Mouse (Mus musculus) embryo, embryonic 11.5 days (tissue): ENCODE measurements around the gene Rcn3.
"Not testable (repeated sequence)": the region's sequence is repeated elsewhere in the genome, so short reads cannot be mapped to it uniquely, and the experiment has no call there.

Experiments
- DNase-seq: peaks from one replicate; pipeline ENCODE4 v3.0.0-alpha.2; 2012; ENCODE audit warnings: low read depth, low spot score

The Rcn3 gene

DNA sequence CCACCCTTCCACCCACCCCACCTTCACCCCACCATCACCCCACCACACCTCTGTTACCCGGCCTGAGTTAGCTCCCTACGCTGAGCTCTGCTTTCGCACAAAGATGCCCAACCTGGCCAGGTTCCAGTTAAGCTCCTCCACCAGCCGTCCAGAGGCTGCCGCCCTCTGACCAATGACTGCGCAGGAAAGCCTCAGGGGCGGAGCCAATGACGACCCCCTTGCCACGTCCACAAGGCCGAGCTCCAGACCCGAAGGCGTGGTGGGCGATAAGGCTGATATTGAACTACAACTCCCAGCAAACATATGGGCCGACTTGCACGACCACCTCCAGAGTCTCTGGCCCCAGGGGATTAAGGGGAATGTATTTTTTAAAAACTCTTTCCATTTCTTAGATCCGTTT lies at the start of gene Rcn3:
Rcn3 (minus strand) TSS at position 174 of the 400 bp plus-strand sequence.
- peak; percentile 90 for DNase-seq

DNA sequence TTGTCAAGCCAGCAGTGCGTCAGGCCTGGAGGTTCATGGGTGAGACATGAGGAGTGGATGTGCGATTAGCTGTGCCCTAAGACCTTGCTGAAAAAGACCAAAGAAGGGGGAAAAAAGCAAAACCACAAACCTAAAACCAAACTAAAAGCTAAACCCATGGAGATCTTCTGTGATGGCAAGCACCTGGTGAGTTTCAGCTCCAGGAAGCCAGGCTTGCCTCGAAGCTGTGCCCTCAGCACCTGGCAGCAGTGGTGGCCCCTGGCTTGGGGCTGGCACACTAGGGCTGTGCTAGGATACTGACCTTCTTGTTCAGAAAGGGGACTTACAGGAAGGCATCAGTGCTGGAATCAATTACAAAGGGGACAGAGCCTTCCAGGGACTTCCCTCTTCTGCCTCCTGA lies 49.3 kb upstream of the Rcn3 start:
- DNase-seq = no peak

DNA sequence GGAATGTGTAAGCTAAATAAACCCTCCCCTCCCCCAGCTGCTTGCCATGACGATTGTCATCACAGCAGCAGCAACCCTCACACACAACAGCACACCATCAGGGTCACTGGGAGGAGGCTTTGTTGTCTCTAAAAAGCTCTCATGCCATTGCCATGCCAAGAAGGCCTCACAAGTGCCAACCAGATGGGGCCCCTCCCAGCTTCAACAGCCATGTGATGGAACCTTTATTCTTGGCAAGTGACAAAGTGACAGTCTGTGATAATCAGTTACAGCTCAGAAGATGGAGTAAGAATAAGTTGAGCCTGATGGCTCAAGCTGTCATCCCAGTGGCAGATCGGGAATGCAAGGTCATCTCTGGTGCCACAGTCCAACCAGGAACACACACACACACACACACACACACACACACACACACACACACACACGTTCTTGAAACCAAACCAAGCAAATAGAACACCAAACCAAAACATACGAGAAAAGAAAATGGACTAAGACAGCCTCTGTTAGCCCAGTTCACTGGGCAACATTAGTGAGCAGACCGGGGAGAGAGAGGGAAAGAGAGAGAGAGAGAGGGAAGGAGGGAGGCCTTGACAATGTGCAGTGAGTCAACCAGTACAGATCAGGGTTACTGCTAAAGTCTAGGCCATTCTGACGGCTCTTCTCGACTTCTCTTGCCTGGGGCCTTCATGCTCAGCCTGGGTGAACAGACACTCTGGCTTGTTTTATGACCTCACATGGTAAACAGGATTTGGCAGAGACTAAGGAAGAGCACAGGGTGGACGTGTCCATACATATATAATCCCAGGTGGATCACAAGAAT lies 48.1 kb upstream of the Rcn3 start:
- DNase-seq = no peak

DNA sequence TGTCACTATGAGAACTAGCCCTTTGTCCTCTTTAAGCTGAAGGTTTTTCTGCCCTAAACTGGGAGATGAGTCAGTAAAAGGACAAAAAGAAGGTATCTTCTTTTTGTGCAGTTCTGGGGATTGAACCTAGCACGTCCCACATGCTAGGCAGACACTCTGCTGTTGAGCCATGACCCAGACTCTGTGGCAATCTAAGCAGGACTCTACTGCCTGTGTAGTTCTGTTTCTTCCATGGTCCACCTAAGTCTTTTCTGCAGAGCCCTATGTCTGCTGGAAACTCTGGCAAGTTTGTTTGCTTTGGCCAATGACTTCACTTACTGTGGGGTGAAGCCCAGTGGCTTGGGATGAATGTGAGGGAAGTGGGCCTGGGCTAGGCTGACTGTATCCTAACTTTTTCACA lies 46.4 kb upstream of the Rcn3 start:
- no peak for DNase-seq

DNA sequence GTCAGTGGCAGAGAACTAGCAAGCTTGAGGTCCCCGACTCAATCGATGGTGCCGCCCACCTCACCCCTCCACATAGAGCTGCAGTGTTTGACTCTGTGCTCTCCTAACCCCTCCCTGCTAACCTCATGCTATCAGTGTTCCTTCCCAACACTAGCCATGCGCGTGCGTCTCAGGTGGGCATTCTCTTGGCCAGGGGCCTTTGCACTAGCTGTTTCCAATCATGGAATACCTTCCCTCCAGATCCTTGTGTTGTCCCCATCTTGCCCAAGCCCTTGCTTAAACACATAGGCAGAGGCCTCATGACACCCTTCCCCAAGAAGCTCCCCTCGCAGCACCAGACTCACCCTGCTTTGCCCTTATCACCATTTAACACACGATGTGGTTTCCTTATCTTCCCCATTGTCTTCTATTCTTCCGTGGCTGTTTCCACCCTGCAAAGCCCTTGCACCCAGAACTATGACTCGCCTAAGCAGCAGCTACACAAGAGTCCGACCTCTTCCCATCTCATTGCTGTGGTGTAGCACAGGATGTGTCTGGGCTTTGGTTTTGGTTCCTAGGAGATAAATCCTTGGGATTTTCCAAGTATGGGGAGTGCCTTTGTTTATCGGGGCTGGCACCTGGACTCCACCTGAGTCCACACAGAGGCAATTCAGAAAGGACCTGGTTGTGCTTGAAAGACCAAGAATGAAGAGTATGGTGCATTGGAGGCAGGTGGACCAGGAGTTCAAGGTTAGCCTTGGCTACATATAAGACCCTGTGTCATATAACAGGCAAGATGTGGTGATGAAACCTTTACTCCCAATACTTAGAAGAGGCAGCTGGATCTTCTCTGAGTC lies 45.4 kb upstream of the Rcn3 start:
- DNase-seq = no peak

- peak; percentile 73 for DNase-seq
Observed at GRCm38 (mm10) chr7:45135993-45136567, 44.1 kb upstream of the Rcn3 start, which contains the start of the genes Gm45713 and Flt3l. Gene Gm45713 (minus strand): TSS chr7:45136231. Gene Flt3l (minus strand): TSS chr7:45136432.

GRCm38 (mm10) chr7:45135370-45135769 lies 43.3 kb upstream of the Rcn3 start:
- DNase-seq = no peak

DNA sequence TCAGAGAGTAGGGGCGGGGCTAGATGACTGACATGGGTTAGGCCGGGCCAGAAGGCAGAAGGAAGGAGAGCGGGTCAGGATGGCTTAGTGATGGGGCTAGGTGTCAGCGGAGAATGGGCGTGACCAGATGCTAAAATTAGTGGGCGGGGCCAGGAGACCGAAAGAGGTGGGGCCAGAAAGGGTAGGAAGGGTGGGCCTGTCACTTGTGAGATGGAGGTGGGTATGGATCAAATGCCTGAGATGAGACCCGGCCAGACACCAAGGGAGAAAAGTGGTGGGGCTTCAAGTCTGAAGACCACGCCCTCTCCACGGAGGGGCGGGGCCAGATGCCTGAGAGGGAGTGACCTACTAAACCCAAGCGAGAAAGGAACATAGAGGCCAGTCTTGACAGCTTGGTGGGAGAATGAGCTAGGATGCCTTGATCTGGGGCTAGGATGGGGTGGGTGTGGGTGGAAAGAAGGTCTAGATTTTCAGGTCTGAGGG lies 42.6 kb upstream of the Rcn3 start:
- DNase-seq = no peak

GRCm38 (mm10) chr7:45133446-45134159 lies 41.6 kb upstream of the Rcn3 start:
- no peak for DNase-seq

DNA sequence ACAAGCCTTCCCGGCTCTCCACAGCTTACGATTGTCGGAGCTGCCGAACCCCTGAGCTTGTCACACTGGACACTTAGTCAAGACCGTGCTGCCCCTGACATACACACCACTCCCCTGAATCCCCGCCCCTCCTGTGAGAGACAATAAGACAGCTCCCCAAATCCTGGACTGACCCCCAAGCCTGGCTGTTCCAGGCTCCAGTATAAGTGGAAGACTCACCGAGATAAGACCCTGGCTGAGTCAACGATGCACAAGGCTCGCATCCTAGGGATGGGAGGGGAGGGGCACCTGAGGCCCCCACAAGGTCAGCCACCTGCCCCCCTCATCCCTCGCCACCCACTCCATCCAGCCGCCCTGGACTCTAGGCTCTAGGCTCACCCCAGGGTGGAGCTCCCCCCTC lies 39.8 kb upstream of the Rcn3 start:
- no peak for DNase-seq

- DNase-seq = no peak
Observed at GRCm38 (mm10) chr7:45129776-45130512, 37.9 kb upstream of the Rcn3 start.

DNA sequence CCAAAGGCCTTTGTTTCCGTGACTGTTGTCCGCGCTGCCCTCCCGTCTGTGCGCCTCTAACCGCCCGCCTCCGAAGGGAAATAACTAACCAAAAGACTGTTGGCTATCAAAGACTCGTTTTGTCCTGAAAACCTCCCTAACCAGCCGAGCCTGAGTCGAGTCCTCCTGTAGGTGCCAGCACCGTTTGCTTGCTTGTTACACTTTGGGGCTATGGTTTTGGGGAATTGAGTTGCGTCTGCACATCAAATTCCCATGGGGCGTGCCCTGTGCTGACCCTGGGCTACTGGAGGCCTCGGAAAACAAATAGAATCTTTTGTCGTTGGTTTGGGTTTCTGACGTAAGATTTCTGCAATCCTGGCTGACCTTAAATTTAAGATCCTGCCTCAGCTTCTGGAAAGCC lies 37.3 kb upstream of the Rcn3 start:
- peak; percentile 50 for DNase-seq

- peak; percentile 99 for DNase-seq
Observed at GRCm38 (mm10) chr7:45128624-45129246, 36.7 kb upstream of the Rcn3 start, which contains the start of gene Rpl13a. Gene Rpl13a (minus strand): TSS chr7:45128761.

- no peak for DNase-seq
Observed at GRCm38 (mm10) chr7:45127700-45128224, 35.7 kb upstream of the Rcn3 start.

DNA sequence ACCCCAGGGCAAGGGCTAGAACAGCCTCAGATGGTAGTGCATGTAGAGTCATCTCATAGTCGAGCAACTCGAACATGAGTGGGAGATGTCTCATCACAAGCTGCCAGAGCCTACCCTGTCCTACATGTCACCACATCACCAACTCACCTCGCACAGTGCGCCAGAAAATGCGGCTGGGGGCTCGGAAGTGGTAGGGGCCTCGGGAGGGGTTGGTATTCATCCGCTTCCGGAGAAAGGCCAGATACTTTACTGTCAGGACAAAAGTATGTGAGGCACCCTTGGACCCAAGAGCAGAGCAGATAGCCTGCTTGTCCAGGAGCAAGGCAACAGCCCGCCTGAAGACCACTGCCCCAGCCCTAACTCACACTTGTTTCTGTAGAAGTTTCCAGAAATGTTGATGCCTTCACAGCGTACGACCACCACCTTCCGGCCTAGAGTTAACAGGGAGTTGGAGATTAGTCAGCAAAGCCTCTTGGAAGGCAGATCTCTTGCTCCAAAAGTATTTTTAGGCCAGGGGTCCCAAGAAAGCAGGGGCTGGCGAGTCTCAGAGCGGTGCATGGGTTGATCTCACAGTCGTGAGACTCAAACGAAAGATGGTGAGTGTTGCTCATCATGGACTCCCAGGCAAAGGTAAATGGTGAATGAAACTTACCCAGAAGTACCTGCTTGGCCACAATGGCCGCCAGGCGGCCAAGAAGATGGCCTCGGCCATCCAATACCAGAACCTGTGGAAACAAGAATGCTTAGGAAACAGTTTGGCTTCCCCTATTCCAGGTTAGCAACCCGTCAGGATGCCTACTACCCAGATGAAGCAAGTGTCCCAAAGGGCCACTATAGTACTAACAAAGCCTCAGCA lies 35.1 kb upstream of the Rcn3 start:
- no peak for DNase-seq

- DNase-seq = no peak
Observed at GRCm38 (mm10) chr7:45126147-45126843, 34.3 kb upstream of the Rcn3 start.

- DNase-seq = not testable (repeated sequence)
Observed at GRCm38 (mm10) chr7:45125649-45126048, 33.6 kb upstream of the Rcn3 start.

DNA sequence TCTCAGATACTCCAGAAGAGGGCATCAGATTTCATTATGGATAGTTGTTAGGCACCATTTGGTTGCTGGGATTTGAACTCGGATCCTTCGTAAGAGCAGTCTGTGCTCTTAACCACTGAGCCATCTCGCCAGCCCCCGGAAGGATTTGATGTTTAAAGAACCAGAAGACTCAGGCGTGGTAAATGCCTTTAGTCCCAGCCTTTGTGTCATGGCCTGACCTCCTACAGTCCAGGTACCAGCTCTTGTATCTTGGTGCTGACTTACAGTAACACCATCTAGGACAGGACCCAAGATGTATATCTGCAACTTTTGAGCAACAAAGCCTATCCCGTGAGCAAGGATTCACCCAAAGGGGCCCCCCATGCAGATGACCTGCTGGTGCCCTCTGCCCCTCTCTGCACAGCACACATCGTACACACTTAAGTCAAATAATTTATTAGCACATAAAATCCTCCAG lies 33.2 kb upstream of the Rcn3 start:
- no peak for DNase-seq
